22 mouse cellular contexts compared by ENCODE assay signal in genomic region chr10:89633736-89634426, GRCm38 (mm10). TPM values are rescaled to one million over a fixed set of nuclear protein-coding genes. Genes with fewer than 3 reads are reported as not detected.
DNase-seq lines count a peak whose midpoint lies in the region; ATAC-seq and TF ChIP-seq lines count a peak whose summit lies in the region.
"Had no signal": no experiment of that assay in that cellular context is flagged by ENCODE, and none has a peak within 500 bp of the region (broad histone marks: within the 10 kb centered on the region; RNA-seq: fewer than 3 reads in every experiment).

No protein-coding gene starts in this region.

- H3K4me2 ChIP-seq in kidney, embryonic 16.5 days (replicated peaks; ENCODE audit: low read depth, low read length), result no peak overlapping the region
- H3K4me2 ChIP-seq in hindbrain, embryonic 12.5 days (replicated peaks), result no peak overlapping the region
- H3K4me2 ChIP-seq: embryonic facial prominence, embryonic 13.5 days; forebrain, embryonic 12.5 days; heart, embryonic 12.5 days had no signal

- H3K27me3 ChIP-seq in kidney, embryonic 16.5 days (ENCODE audit: insufficient read depth, low read length), result no peaks in the 10 kb centered on the region
- H3K27me3 ChIP-seq in MEL (ENCODE audit: control insufficient read depth in 1 of 2, insufficient read depth in 2 of 2, low read length in 2 of 2), result no peaks in the 10 kb centered on the region
- H3K27me3 ChIP-seq in hindbrain, embryonic 12.5 days, result no peaks in the 10 kb centered on the region
- H3K27me3 ChIP-seq in heart, embryonic 10.5 days (ENCODE audit: insufficient read depth, poor library complexity, severe bottlenecking), result no peaks in the 10 kb centered on the region
- H3K27me3 ChIP-seq: embryonic facial prominence, embryonic 13.5 days; heart, embryonic 12.5 days; Patski had no signal

- no peak for ATAC-seq in kidney, embryonic 16.5 days (ENCODE audit: low FRiP score, low TSS enrichment)
- no peak for ATAC-seq in hindbrain, embryonic 12.5 days (ENCODE audit: low FRiP score)
- ATAC-seq: activated CD4-positive, CD25-positive, alpha-beta regulatory T cell, adult 4 months; forebrain, embryonic 16.5 days; Patski had no signal

- no peak overlapping the region for H3K27ac ChIP-seq in kidney, embryonic 16.5 days (ENCODE audit: low read length)
- no peak overlapping the region for H3K27ac ChIP-seq in MEL (ENCODE audit: control insufficient read depth, low read depth, low read length)
- no peak overlapping the region for H3K27ac ChIP-seq in hindbrain, embryonic 12.5 days
- H3K27ac ChIP-seq in heart, embryonic 10.5 days, result no peak overlapping the region
- H3K27ac ChIP-seq: embryonic facial prominence, embryonic 13.5 days; forebrain, embryonic 12.5 days; heart, adult 2 months; hindbrain, embryonic 10.5 days had no signal

- no peak for TF ChIP-seq CTCF in MEL (IDR thresholded peaks at IDR 0.05 in 2 of 3, conservative IDR thresholded peaks at IDR 0.05 in 1 of 3; ENCODE audit: control insufficient read depth in 1 of 3, insufficient read depth in 1 of 3, low read depth in 2 of 3, low read length in 3 of 3, poor library complexity in 1 of 3, severe bottlenecking in 1 of 3)

- no peaks in the 10 kb centered on the region for H3K36me3 ChIP-seq in kidney, embryonic 16.5 days (ENCODE audit: insufficient read depth, low read length)
- peaks cover 0 to 11% of the 10 kb centered on the region in 2 experiments; a peak in 2 of 4 replicates for H3K36me3 ChIP-seq in MEL (ENCODE audit: control insufficient read depth in 1 of 2, insufficient read depth in 2 of 2, low read length in 2 of 2)
- peaks cover 7% of the 10 kb centered on the region for H3K36me3 ChIP-seq in hindbrain, embryonic 12.5 days
- H3K36me3 ChIP-seq in heart, embryonic 10.5 days, result peaks cover 3% of the 10 kb centered on the region; the same call in 1 of the 2 replicates

- H3K79me2 ChIP-seq in MEL (ENCODE audit: control insufficient read depth, insufficient read depth, low read length, poor library complexity), result no peaks in the 10 kb centered on the region

- no peaks in the 10 kb centered on the region for H3K4me1 ChIP-seq in kidney, embryonic 16.5 days (ENCODE audit: insufficient read depth, low read length)
- peaks cover 6 to 13% of the 10 kb centered on the region in 2 experiments for H3K4me1 ChIP-seq in MEL (ENCODE audit: control insufficient read depth in 1 of 2, insufficient read depth in 2 of 2, low read length in 2 of 2)
- no peaks in the 10 kb centered on the region for H3K4me1 ChIP-seq in hindbrain, embryonic 12.5 days
- no peaks in the 10 kb centered on the region for H3K4me1 ChIP-seq in heart, embryonic 10.5 days
- H3K4me1 ChIP-seq: embryonic facial prominence, embryonic 13.5 days; forebrain, embryonic 12.5 days; heart, embryonic 12.5 days; hindbrain, embryonic 10.5 days had no signal

- peak; percentile 61 for DNase-seq in kidney, adult 18-20 months
- DNase-seq in kidney, postnatal 25 days, result peak; percentile 43 to 61
- no peak for DNase-seq in kidney, postnatal 14 days
- DNase-seq in MEL (ENCODE audit: low read depth, low spot score), result peak; percentile 49
- DNase-seq in kidney, postnatal 36 days, result peak; percentile 57 to 64
- no peak for DNase-seq in heart, embryonic 10.5 days (ENCODE audit: low spot score)
- DNase-seq: cerebellum, adult 18-20 months; cerebellum, adult 9-11 months; cerebellum, postnatal 36 days; gastrocnemius, postnatal 14 days had no signal

- no peak overlapping the region for H3K4me3 ChIP-seq in kidney, embryonic 16.5 days (ENCODE audit: low read length)
- no peak overlapping the region for H3K4me3 ChIP-seq in MEL (ENCODE audit: control insufficient read depth in 1 of 2, insufficient read depth in 1 of 2, low read depth in 2 of 2, low read length in 2 of 2)
- no peak overlapping the region for H3K4me3 ChIP-seq in hindbrain, embryonic 12.5 days
- no peak overlapping the region for H3K4me3 ChIP-seq in heart, embryonic 10.5 days
- H3K4me3 ChIP-seq: embryonic facial prominence, embryonic 13.5 days; forebrain, embryonic 12.5 days; heart, adult 2 months; heart, embryonic 12.5 days; hindbrain, embryonic 10.5 days had no signal

- no peak overlapping the region for H3K9ac ChIP-seq in kidney, embryonic 16.5 days (replicated peaks; ENCODE audit: low read length)
- no peak overlapping the region for H3K9ac ChIP-seq in MEL (ENCODE audit: control insufficient read depth, low read depth, low read length, poor library complexity, severe bottlenecking)
- H3K9ac ChIP-seq in hindbrain, embryonic 12.5 days, result no peak overlapping the region
- H3K9ac ChIP-seq: embryonic facial prominence, embryonic 13.5 days; forebrain, embryonic 12.5 days; heart, embryonic 12.5 days had no signal

- WGBS in kidney, embryonic 16.5 days, result 91% methylated on average over 7 of the region's 7 CpGs
- 91% methylated on average over 7 of the region's 7 CpGs for whole genome bisulfite sequencing in hindbrain, embryonic 12.5 days
- 77% methylated on average over 7 of the region's 7 CpGs for WGBS in heart, embryonic 10.5 days

- no peak for TF ChIP-seq RAD21 in MEL (IDR thresholded peaks at IDR 0.05; ENCODE audit: low read depth, low read length)

- H3K9me3 ChIP-seq in kidney, embryonic 16.5 days (ENCODE audit: low read length), result no peaks in the 10 kb centered on the region
- H3K9me3 ChIP-seq in MEL (replicated peaks; ENCODE audit: insufficient read depth, low read length), result no peaks in the 10 kb centered on the region
- no peaks in the 10 kb centered on the region for H3K9me3 ChIP-seq in hindbrain, embryonic 12.5 days (replicated peaks)
- H3K9me3 ChIP-seq in heart, embryonic 10.5 days, result no peaks in the 10 kb centered on the region
- H3K9me3 ChIP-seq: embryonic facial prominence, embryonic 13.5 days; forebrain, embryonic 12.5 days; heart, embryonic 12.5 days; hindbrain, embryonic 10.5 days had no signal

- no peak for TF ChIP-seq POLR2A in MEL (IDR thresholded peaks at IDR 0.05; ENCODE audit: control insufficient read depth in 1 of 2, insufficient read depth in 1 of 2, low read depth in 1 of 2, low read length in 2 of 2, poor library complexity in 1 of 2)

- TF ChIP-seq EP300 in MEL (IDR thresholded peaks at IDR 0.05; ENCODE audit: low read depth in 1 of 2, low read length in 2 of 2), result peak; percentile 56 to 73

TF ChIP-seq in MEL, 35 proteins besides CTCF, POLR2A, EP300 and RAD21:
- TF ChIP-seq NRF1 (IDR thresholded peaks at IDR 0.05; ENCODE audit: insufficient read depth, low read depth, low read length, poor library complexity, severe bottlenecking), result no peak
- TF ChIP-seq TBP (IDR thresholded peaks at IDR 0.05; ENCODE audit: low read depth, low read length), result no peak
- TF ChIP-seq RCOR1 (IDR thresholded peaks at IDR 0.05; ENCODE audit: low read depth, low read length), result peak; percentile 24; the same call in 1 of the 2 replicates
- TF ChIP-seq ZMIZ1 (IDR thresholded peaks at IDR 0.05; ENCODE audit: low read depth, low read length), result no peak
- TF ChIP-seq MXI1 (IDR thresholded peaks at IDR 0.05; ENCODE audit: low read depth, low read length), result no peak
- TF ChIP-seq KAT2A (conservative IDR thresholded peaks at IDR 0.05; ENCODE audit: low read depth, low read length), result no peak
- TF ChIP-seq GATA1 (IDR thresholded peaks at IDR 0.05; ENCODE audit: low read depth, low read length), result peak; percentile 69
- no peak for TF ChIP-seq POLR2AphosphoS2 (IDR thresholded peaks at IDR 0.05; ENCODE audit: low read length)
- no peak for TF ChIP-seq JUND (IDR thresholded peaks at IDR 0.05; ENCODE audit: low read depth, low read length)
- no peak for TF ChIP-seq MYB (IDR thresholded peaks at IDR 0.05; ENCODE audit: low read depth, low read length)
- no peak for TF ChIP-seq E2F4 (IDR thresholded peaks at IDR 0.05; ENCODE audit: borderline replicate concordance, low read depth, low read length)
- peak; percentile 70 for TF ChIP-seq TCF12 (IDR thresholded peaks at IDR 0.05; ENCODE audit: low read depth, low read length)
- TF ChIP-seq HCFC1 (IDR thresholded peaks at IDR 0.05; ENCODE audit: low read depth, low read length), result no peak
- peak; percentile 40 for TF ChIP-seq ETS1 (IDR thresholded peaks at IDR 0.05; ENCODE audit: low read depth, low read length)
- no peak for TF ChIP-seq CHD1 (IDR thresholded peaks at IDR 0.05; ENCODE audit: low read depth, low read length)
- TF ChIP-seq SMC3 (IDR thresholded peaks at IDR 0.05; ENCODE audit: low read depth, low read length), result peak; percentile 1; the same call in 1 of the 2 replicates
- TF ChIP-seq MEF2A (IDR thresholded peaks at IDR 0.05; ENCODE audit: extremely low read depth, insufficient replicate concordance, low read depth, low read length, poor library complexity, severe bottlenecking), result no peak
- peak; percentile 46; the same call in 1 of the 2 replicates for TF ChIP-seq ZNF384 (IDR thresholded peaks at IDR 0.05; ENCODE audit: low read depth, low read length)
TF ChIP-seq in MEL: peak in this region for 6.

RNA-seq across cellular contexts. Expression of gene Slc17a8, which starts 12.8 kb away (rescaled TPM):
- polyA plus RNA-seq in kidney, embryonic 16.5 days (2015; fragmentation: Nextera tagmentation; extraction: Ambion mirVana), result 1.2 and 2.1 TPM in 2 replicates
- not detected in 2 replicates for total RNA-seq in MEL (2012; rRNA removed)
- not detected for polyA plus RNA-seq in MEL (2012; ENCODE audit: insufficient read depth in 1 of 2, insufficient read length in 2 of 2, low read depth in 1 of 2, low replicate concordance in 2 of 2, missing spikeins in 1 of 2)
- polyA plus RNA-seq in hindbrain, embryonic 12.5 days (2016; fragmentation: Nextera tagmentation; extraction: Ambion mirVana), result 2.0 and 2.6 TPM in 2 replicates
- 0.15 and 0.16 TPM in 2 replicates for polyA plus RNA-seq in heart, embryonic 10.5 days (2016; fragmentation: Nextera tagmentation; extraction: Ambion mirVana)
- total RNA-seq: adrenal gland, adult 18-20 months; heart, adult 2 months; heart, postnatal 25 days had no signal
- polyA plus RNA-seq: embryonic facial prominence, embryonic 13.5 days; heart, adult 2 months had no signal

RNA-seq across cellular contexts. Expression of gene Scyl2, which starts 52.2 kb away (rescaled TPM):
- 7.0 and 7.6 TPM in 2 replicates for polyA plus RNA-seq in kidney, embryonic 16.5 days (2015; fragmentation: Nextera tagmentation; extraction: Ambion mirVana)
- total RNA-seq in MEL (2012; rRNA removed), result 19.8 and 21.8 TPM in 2 replicates
- polyA plus RNA-seq in MEL (2012; ENCODE audit: insufficient read depth in 1 of 2, insufficient read length in 2 of 2, low read depth in 1 of 2, low replicate concordance in 2 of 2, missing spikeins in 1 of 2), result 10 to 100 TPM in 1 of 2 experiments, not detected in 1; 27.9 TPM
- 11.8 and 15.7 TPM in 2 replicates for polyA plus RNA-seq in hindbrain, embryonic 12.5 days (2016; fragmentation: Nextera tagmentation; extraction: Ambion mirVana)
- polyA plus RNA-seq in heart, embryonic 10.5 days (2016; fragmentation: Nextera tagmentation; extraction: Ambion mirVana), result 5.9 and 6.2 TPM in 2 replicates

Comparison
In these comparisons a context has a peak if more than half of its experiments do, and no peak if none do; other contexts are left out.
1. DNase-seq: peak in kidney, adult 18-20 months (single experiment), kidney, postnatal 25 days (2 of 2), MEL (single experiment) and kidney, postnatal 36 days (2 of 2); none in kidney, postnatal 14 days (single experiment) and heart, embryonic 10.5 days (single experiment).